Mouse (Mus musculus) CH12.LX (cell line): Measurements from ENCODE around the gene Slpi. TPM values are rescaled to one million over a fixed set of nuclear protein-coding genes. Genes with fewer than 3 reads are reported as not detected.

ENCODE experiments used
- DNase-seq: peaks from one replicate; pipeline ENCODE4 v3.0.0-alpha.2; 2013; ENCODE audit errors: extremely low read depth
- H3K27ac ChIP-seq: 2 replicates; pipeline ENCODE4 v1.5.1; 2012; ENCODE audit warnings: low read depth, mild to moderate bottlenecking, control low read depth, moderate library complexity; ENCODE audit not compliant: insufficient read depth
- H3K27me3 ChIP-seq: replicated peaks from 2 replicates; pipeline ENCODE3; 2012; ENCODE audit warnings: inconsistent platforms
- H3K36me3 ChIP-seq, 2 experiments: replicated peaks in 1 of 2; 2 replicates each; pipeline versions ENCODE3 to v1.6.1; 2012; ENCODE audit warnings: inconsistent platforms in 1 of 2, low read length in 1 of 2, mild to moderate bottlenecking in 1 of 2, mixed read lengths in 1 of 2, moderate library complexity in 1 of 2; ENCODE audit not compliant: control insufficient read depth in 1 of 2, insufficient read depth in 1 of 2
- H3K4me1 ChIP-seq, 2 experiments: 2 replicates each; pipeline ENCODE4 v1.6.1; 2012; ENCODE audit warnings: inconsistent platforms in 1 of 2, moderate library complexity in 1 of 2; ENCODE audit not compliant: insufficient read depth in 2 of 2, control insufficient read depth in 1 of 2
- H3K4me2 ChIP-seq: 2 replicates; pipeline ENCODE4 v1.6.1; 2012; ENCODE audit warnings: low read depth, mild to moderate bottlenecking, control low read depth; ENCODE audit not compliant: poor library complexity, insufficient read depth, severe bottlenecking
- H3K4me3 ChIP-seq, 3 experiments: fragments of 150-350 bp in 1 of 3; sonication (generic) in 1 of 3; replicated peaks in 1 of 3; 2 replicates each; pipeline versions ENCODE3 to v1.5.1; 2011 to 2012; ENCODE audit warnings: low read depth in 2 of 3, low read length in 2 of 3, mild to moderate bottlenecking in 2 of 3, moderate library complexity in 2 of 3, control low read depth in 1 of 3, improper control_type of control experiment in 1 of 3, inconsistent platforms in 1 of 3, mixed read lengths in 1 of 3; ENCODE audit not compliant: poor library complexity in 1 of 3
- H3K79me2 ChIP-seq: replicated peaks from 2 replicates; pipeline ENCODE4 v1.6.1; 2012; ENCODE audit warnings: mild to moderate bottlenecking, moderate library complexity; ENCODE audit not compliant: control insufficient read depth, poor library complexity, insufficient read depth, severe bottlenecking; ENCODE audit errors: extremely low read depth
- H3K9ac ChIP-seq: 2 replicates; pipeline ENCODE4 v1.6.1; 2012; ENCODE audit warnings: low read depth, mild to moderate bottlenecking, control low read depth, moderate library complexity; ENCODE audit not compliant: insufficient read depth
- H3K9me3 ChIP-seq: replicated peaks from 2 replicates; pipeline ENCODE3; 2012; ENCODE audit warnings: low read length, inconsistent platforms, mixed read lengths
- BHLHE40 ChIP-seq: IDR thresholded peaks from 2 replicates; pipeline ENCODE4 v1.6.1; 2011; ENCODE audit warnings: mild to moderate bottlenecking, low read depth, low read length, improper control_type of control experiment
- CHD1 ChIP-seq: IDR thresholded peaks from 2 replicates; pipeline ENCODE4 v1.6.1; 2012; ENCODE audit warnings: low read depth, low read length, improper control_type of control experiment, inconsistent platforms
- CTCF ChIP-seq, 2 experiments: IDR thresholded peaks in 1 of 2; conservative IDR thresholded peaks in 1 of 2; 2 replicates each; pipeline ENCODE4 v1.5.1; 2011 to 2012; ENCODE audit warnings: low read depth in 2 of 2, low read length in 2 of 2, improper control_type of control experiment in 1 of 2, inconsistent platforms in 1 of 2, mild to moderate bottlenecking in 1 of 2, moderate library complexity in 1 of 2
- ELF1 ChIP-seq: IDR thresholded peaks from 2 replicates; pipeline ENCODE4 v1.6.1; 2014; ENCODE audit warnings: low read depth, mild to moderate bottlenecking, inconsistent platforms, low read length, improper control_type of control experiment
- EP300 ChIP-seq: IDR thresholded peaks from 2 replicates; pipeline ENCODE4 v1.6.1; 2011; ENCODE audit warnings: low read length, improper control_type of control experiment
- ETS1 ChIP-seq: conservative IDR thresholded peaks from 2 replicates; pipeline ENCODE4 v1.6.1; 2012; ENCODE audit warnings: low read depth, mild to moderate bottlenecking, inconsistent platforms, low read length, improper control_type of control experiment, moderate library complexity
- IRF4 ChIP-seq: IDR thresholded peaks from 2 replicates; pipeline ENCODE4 v1.6.1; 2014; ENCODE audit warnings: low read depth, mild to moderate bottlenecking, inconsistent platforms, low read length, improper control_type of control experiment
- JUN ChIP-seq: IDR thresholded peaks from 2 replicates; pipeline ENCODE4 v1.6.1; 2011; ENCODE audit warnings: low read depth, mild to moderate bottlenecking, low read length, improper control_type of control experiment, moderate library complexity; ENCODE audit not compliant: insufficient read depth
- MAZ ChIP-seq: IDR thresholded peaks from 2 replicates; pipeline ENCODE4 v1.6.1; 2012; ENCODE audit warnings: low read depth, mild to moderate bottlenecking, inconsistent platforms, low read length, improper control_type of control experiment, moderate library complexity
- MEF2A ChIP-seq: IDR thresholded peaks from 2 replicates; pipeline ENCODE4 v1.6.1; 2014; ENCODE audit warnings: low read depth, mild to moderate bottlenecking, inconsistent platforms, low read length, improper control_type of control experiment, borderline replicate concordance
- NELFE ChIP-seq: IDR thresholded peaks from 2 replicates; pipeline ENCODE4 v1.6.1; 2011; ENCODE audit warnings: low read depth, low read length, improper control_type of control experiment
- POLR2A ChIP-seq: IDR thresholded peaks from 2 replicates; pipeline ENCODE4 v1.6.1; 2011; ENCODE audit warnings: low read depth, mild to moderate bottlenecking, improper control_type of control experiment, low read length
- RAD21 ChIP-seq: IDR thresholded peaks from 2 replicates; pipeline ENCODE4 v1.6.1; 2011; ENCODE audit warnings: low read depth, mild to moderate bottlenecking, low read length, improper control_type of control experiment, moderate library complexity
- SIN3A ChIP-seq: IDR thresholded peaks from 2 replicates; pipeline ENCODE4 v1.6.1; 2012; ENCODE audit warnings: low read length, improper control_type of control experiment, inconsistent platforms
- SMC3 ChIP-seq: IDR thresholded peaks from 2 replicates; pipeline ENCODE4 v1.6.1; 2011; ENCODE audit warnings: low read depth, low read length, improper control_type of control experiment
- TBP ChIP-seq: conservative IDR thresholded peaks from 2 replicates; pipeline ENCODE4 v1.6.1; 2011; ENCODE audit warnings: low read depth, low read length, improper control_type of control experiment
- USF1 ChIP-seq: IDR thresholded peaks from 2 replicates; pipeline ENCODE4 v1.6.1; 2014; ENCODE audit warnings: low read depth, mild to moderate bottlenecking, inconsistent platforms, low read length, improper control_type of control experiment
- ZMIZ1 ChIP-seq: IDR thresholded peaks from 2 replicates; pipeline ENCODE4 v1.6.1; 2012; ENCODE audit warnings: low read depth, mild to moderate bottlenecking, inconsistent platforms, low read length, improper control_type of control experiment
- ZNF384 ChIP-seq: IDR thresholded peaks from 2 replicates; pipeline ENCODE4 v1.6.1; 2012; ENCODE audit warnings: low read depth, low read length, improper control_type of control experiment, inconsistent platforms
- dilution Hi-C: fragments of 300-500 bp; cut with MboI; formaldehyde crosslinking; loops from 2 replicates; pipeline ENCODE4 v1.14.3; 2020; ENCODE audit warnings: low sequenced_read_pairs; ENCODE audit not compliant: extremely low pct_unique_long_range_greater_than_20kb, extremely low pct_ligation_motif_present
- in situ Hi-C: fragments of 300-500 bp; cut with MboI; formaldehyde crosslinking; loops from 3 replicates; pipeline ENCODE4 v1.14.3; 2019; ENCODE audit warnings: low sequenced_read_pairs, low pct_ligation_motif_present, low pct_unique_long_range_greater_than_20kb, mixed read lengths
- polyA plus RNA-seq: library from polyadenylated mRNA; unstranded; fragments of >175 nt; gene quantifications from 2 replicates; pipeline ENCODE4 v1.2.1, GENCODE M21; 2012; ENCODE audit warnings: low read depth; ENCODE audit not compliant: insufficient read length
- total RNA-seq, 2 experiments: library from RNA; depleted of rRNA; stranded (reverse); fragments of 300-350 nt in 1 of 2; fragments of >200 nt in 1 of 2; gene quantifications; 2 replicates each; pipeline ENCODE4 v1.2.3; 2012 to 2014

Gene Slpi
- total and polyA plus RNA-seq, 3 experiments, result 0.38 to 2.7 (median 1.0) TPM

DNA sequence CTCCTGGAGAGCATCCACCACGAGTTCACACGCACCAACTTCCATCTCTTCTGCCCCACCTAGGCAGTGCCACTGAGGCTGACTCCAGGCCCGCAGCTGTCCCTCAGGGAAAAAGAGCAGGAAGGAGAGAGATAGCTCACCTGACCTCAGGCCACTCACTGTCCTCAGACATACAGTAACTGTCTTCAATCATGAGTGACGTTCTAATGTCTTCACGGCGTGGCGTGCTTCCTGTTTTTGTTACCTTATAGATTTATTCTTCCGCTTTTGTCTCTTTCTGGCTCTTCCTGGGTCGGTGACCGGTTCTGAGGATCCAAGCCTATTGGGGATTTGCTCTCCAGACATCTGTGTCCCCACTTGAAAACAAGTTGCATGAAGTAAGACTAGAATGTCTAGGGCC, 25.7 kb upstream of the Slpi start:
- TF ChIP-seq JUN (no peak), IRF4 (no peak), POLR2A (no peak), USF1 (no peak), MEF2A (no peak), SIN3A (no peak), CTCF (conservative IDR thresholded peaks at IDR 0.05 in 1 of 2, IDR thresholded peaks at IDR 0.05 in 1 of 2; ENCODE audit: low read depth in 2 of 2, low read length in 2 of 2) (no peak), ZMIZ1 (no peak), EP300 (no peak), ETS1 (no peak)
- H3K4me3 ChIP-seq, result no peak overlapping the region
- no peak for DNase-seq
- H3K36me3 ChIP-seq, result no peaks in the 10 kb centered on the region
- peaks cover 6 to 23% of the 10 kb centered on the region in 2 experiments; a peak in 2 of 4 replicates for H3K4me1 ChIP-seq
- in situ Hi-C loops, result loop anchor here (25.0 kb wide), 1 partner anchor 323 kb away; the partner anchor contains the start of genes Dnttip1 and Wfdc3
- peaks cover 15% of the 10 kb centered on the region for H3K9me3 ChIP-seq
- no peak overlapping the region for H3K4me2 ChIP-seq
- H3K9ac ChIP-seq, result no peak overlapping the region
- peaks cover 21% of the 10 kb centered on the region for H3K27me3 ChIP-seq
- no peak overlapping the region for H3K27ac ChIP-seq
- H3K79me2 ChIP-seq, result no peaks in the 10 kb centered on the region
- dilution Hi-C loops, result no loop called here

DNA sequence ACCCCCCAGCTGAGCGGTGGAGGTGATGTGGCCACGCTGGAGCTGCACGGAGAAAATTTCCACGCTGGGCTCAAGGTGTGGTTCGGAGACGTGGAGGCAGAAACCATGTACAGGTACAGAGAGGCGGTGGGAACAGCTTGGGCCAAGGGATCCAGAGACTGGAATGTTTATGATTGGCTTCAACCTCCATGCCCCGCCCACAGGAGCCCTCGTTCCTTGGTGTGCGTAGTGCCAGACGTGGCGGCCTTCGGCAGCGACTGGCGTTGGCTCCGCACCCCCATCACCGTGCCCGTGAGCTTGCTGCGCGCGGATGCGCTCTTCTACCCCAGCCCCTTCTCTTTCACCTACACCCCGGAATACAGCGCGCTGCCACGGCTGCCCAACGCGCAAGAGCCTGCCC, 25.3 kb upstream of the Slpi start:
- Histone ChIP-seq H3K4me1 (peaks cover 6 to 23% of the 10 kb centered on the region in 2 experiments; a peak in 2 of 4 replicates), H3K4me3 (no peak overlapping the region), H3K9me3 (peaks cover 15% of the 10 kb centered on the region), H3K27me3 (peaks cover 25% of the 10 kb centered on the region), H3K4me2 (no peak overlapping the region), H3K79me2 (no peaks in the 10 kb centered on the region), H3K9ac (no peak overlapping the region), H3K27ac (no peak overlapping the region), H3K36me3 (no peaks in the 10 kb centered on the region)
- dilution Hi-C loops, result no loop called here
- DNase-seq, result no peak
- TF ChIP-seq BHLHE40 (no peak), MAZ (no peak), TBP (no peak), ZMIZ1 (no peak), MEF2A (no peak), POLR2A (no peak), ZNF384 (no peak)
- in situ Hi-C loops, result loop anchor here (25.0 kb wide), 1 partner anchor 323 kb away; the partner anchor contains the start of genes Dnttip1 and Wfdc3

DNA sequence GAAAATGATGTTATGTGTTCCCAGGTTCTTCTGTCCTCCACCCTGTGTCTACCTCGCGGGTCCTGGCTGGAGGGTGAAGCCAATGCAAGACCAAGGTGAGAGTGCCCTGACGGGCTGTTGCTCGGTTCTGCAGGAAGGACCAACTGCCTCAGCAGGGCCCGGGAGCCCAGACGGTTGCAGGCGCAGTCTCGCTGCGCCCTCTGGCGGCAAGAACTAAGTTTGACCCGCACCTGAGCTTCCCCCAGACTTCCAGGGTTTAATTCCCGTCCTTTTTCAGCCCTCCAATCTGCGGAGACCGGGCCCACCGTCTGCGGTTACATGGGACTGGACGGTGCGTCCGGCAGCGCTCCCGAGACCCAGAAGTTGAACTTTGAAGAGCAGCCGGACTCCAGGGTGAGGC, 18.8 kb upstream of the Slpi start:
- peak; percentile 50 for DNase-seq

More for the DNA sequence above, 18.8 kb upstream of the Slpi start:
- Histone ChIP-seq H3K27ac (no peak overlapping the region), H3K79me2 (no peaks in the 10 kb centered on the region), H3K4me1 (peaks cover 5 to 17% of the 10 kb centered on the region in 2 experiments; a peak in 3 of 4 replicates), H3K27me3 (peaks cover 81% of the 10 kb centered on the region), H3K4me2 (no peak overlapping the region), H3K9me3 (no peaks in the 10 kb centered on the region), H3K36me3 (no peaks in the 10 kb centered on the region), H3K9ac (no peak overlapping the region), H3K4me3 (no peak overlapping the region)
- dilution Hi-C loops, result no loop called here
- TF ChIP-seq CTCF (conservative IDR thresholded peaks at IDR 0.05 in 1 of 2, IDR thresholded peaks at IDR 0.05 in 1 of 2; ENCODE audit: low read depth in 2 of 2, low read length in 2 of 2), result peak; percentile 42 to 88
- peak; percentile 77 for TF ChIP-seq RAD21
- TF ChIP-seq SMC3, result peak; percentile 68
- peak; percentile 28; the same call in 1 of the 2 replicates for TF ChIP-seq IRF4
- no peak for TF ChIP-seq CHD1
- TF ChIP-seq NELFE, result peak; percentile 37; the same call in 1 of the 2 replicates
- TF ChIP-seq ELF1, result no peak
- in situ Hi-C loops, result loop anchor here (5.0 to 25.0 kb wide), 2 partner anchors 110 to 330 kb away; partner anchors contain the start of genes Dnttip1 and Wfdc3
